Mouse (Mus musculus) embryonic facial prominence, embryonic 15.5 days (tissue): ENCODE results near the gene Tac2. TPM values are rescaled to one million over a fixed set of nuclear protein-coding genes. Genes with fewer than 3 reads are reported as not detected.
A peak's percentile ranks its signal among the peaks of the same experiment; 100 is the strongest.

Source experiments
- ATAC-seq: fragments of 200-750 bp; cut with Nextera tagmentation; 2 replicates; pipeline ENCODE4 v1.8.0; 2017; ENCODE audit warnings: low read depth, moderate TSS enrichment; ENCODE audit not compliant: insufficient number of reproducible peaks, low FRiP score, low TSS enrichment
- H3K27ac ChIP-seq: fragments of 300-500 bp; sonication (generic); replicated peaks from 2 replicates; pipeline ENCODE4 v1.5.1; 2015; ENCODE audit warnings: mild to moderate bottlenecking, inconsistent platforms
- H3K27me3 ChIP-seq: fragments of 300-500 bp; sonication (generic); 2 replicates; pipeline ENCODE4 v1.6.1; 2015; ENCODE audit warnings: inconsistent platforms
- H3K36me3 ChIP-seq: fragments of 300-500 bp; sonication (generic); 2 replicates; pipeline ENCODE4 v1.6.1; 2015; ENCODE audit warnings: mild to moderate bottlenecking, inconsistent platforms
- H3K4me1 ChIP-seq: fragments of 300-500 bp; sonication (generic); 2 replicates; pipeline ENCODE4 v1.6.1; 2015; ENCODE audit warnings: inconsistent platforms
- H3K4me2 ChIP-seq: fragments of 300-500 bp; sonication (generic); replicated peaks from 2 replicates; pipeline ENCODE4 v1.6.1; 2015; ENCODE audit warnings: mild to moderate bottlenecking, inconsistent platforms
- H3K4me3 ChIP-seq: fragments of 300-500 bp; sonication (generic); replicated peaks from 2 replicates; pipeline ENCODE4 v1.5.1; 2015; ENCODE audit warnings: mild to moderate bottlenecking, inconsistent platforms
- H3K9ac ChIP-seq: fragments of 300-500 bp; sonication (generic); 2 replicates; pipeline ENCODE4 v1.6.1; 2015; ENCODE audit warnings: inconsistent platforms
- H3K9me3 ChIP-seq: fragments of 300-500 bp; sonication (generic); replicated peaks from 2 replicates; pipeline ENCODE4 v1.6.1; 2016; ENCODE audit warnings: inconsistent platforms
- WGBS: fragments of 180-500 bp; shearing (Covaris S2); methylation state at CpG from one replicate; pipeline ENCODE4 v1.1.7; 2015; 5-methylcytosine and 5-hydroxymethylcytosine counted together
- polyA plus RNA-seq: library from polyadenylated mRNA; unstranded; fragments of >200 nt; fragmentation: Nextera tagmentation; extraction: Ambion mirVana; gene quantifications from 2 replicates; pipeline ENCODE4 v1.2.1, GENCODE M21; 2015

Tac2 gene
- polyA plus RNA-seq, 1 experiment from 2014 or later: 0.25 TPM

DNA sequence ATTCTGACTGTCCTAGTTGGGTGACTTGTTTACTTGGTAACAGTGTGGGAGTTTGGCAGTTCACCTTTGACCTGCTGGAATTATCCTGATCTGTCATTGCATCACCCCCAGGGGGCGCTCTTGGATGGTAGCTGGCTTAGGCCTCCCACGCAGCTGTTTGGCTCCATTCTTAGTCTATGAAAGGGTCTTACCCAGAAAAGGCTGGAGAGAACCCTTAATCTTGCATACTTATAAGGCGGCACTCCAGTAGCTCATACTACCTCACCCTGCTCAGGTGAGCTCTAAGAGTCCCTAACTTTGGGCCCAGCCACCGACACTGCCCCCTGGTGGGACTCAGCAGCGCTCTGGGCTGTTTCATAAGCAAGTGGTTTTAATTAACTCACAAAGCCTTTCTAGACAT, 20.4 kb downstream of the Tac2 start:
- 56% methylated on average over 5 of the region's 5 CpGs for WGBS

DNA sequence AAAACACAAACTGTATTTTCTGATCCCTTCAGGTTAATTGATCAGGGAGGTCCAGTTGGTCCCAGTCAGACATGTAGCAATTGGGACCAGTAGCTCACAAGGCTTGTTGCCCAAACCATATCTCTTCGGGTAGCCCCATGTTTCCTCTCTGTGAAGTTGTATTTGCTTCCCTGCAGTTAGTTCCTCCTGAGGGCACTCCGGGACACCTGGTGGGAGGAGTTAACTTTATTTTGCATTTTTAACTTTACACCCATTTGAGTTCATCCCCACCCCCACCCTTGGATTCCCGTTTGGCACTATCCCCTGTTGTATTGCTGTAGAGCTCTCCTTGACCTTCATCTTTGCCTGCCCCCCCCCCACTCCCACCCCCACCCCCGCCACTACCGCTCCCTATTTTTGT, 21.6 kb downstream of the Tac2 start:
- Histone ChIP-seq H3K4me3 (no peak overlapping the region), H3K9me3 (no peaks in the 10 kb centered on the region), H3K27me3 (no peaks in the 10 kb centered on the region), H3K27ac (no peak overlapping the region), H3K4me2 (no peak overlapping the region), H3K9ac (no peak overlapping the region), H3K4me1 (peaks cover 17% of the 10 kb centered on the region), H3K36me3 (peaks cover 60% of the 10 kb centered on the region)
- ATAC-seq: no peak
- WGBS: 68% methylated on average over 5 of the region's 5 CpGs

More for the DNA sequence above, 20.4 kb downstream of the Tac2 start:
- H3K36me3 ChIP-seq: peaks cover 60% of the 10 kb centered on the region
- no peaks in the 10 kb centered on the region for H3K27me3 ChIP-seq
- H3K4me1 ChIP-seq: peaks cover 25% of the 10 kb centered on the region
- ATAC-seq: no peak
- H3K9ac ChIP-seq: no peak overlapping the region
- no peaks in the 10 kb centered on the region for H3K9me3 ChIP-seq
- no peak overlapping the region for H3K27ac ChIP-seq
- H3K4me2 ChIP-seq: no peak overlapping the region
- no peak overlapping the region for H3K4me3 ChIP-seq

DNA sequence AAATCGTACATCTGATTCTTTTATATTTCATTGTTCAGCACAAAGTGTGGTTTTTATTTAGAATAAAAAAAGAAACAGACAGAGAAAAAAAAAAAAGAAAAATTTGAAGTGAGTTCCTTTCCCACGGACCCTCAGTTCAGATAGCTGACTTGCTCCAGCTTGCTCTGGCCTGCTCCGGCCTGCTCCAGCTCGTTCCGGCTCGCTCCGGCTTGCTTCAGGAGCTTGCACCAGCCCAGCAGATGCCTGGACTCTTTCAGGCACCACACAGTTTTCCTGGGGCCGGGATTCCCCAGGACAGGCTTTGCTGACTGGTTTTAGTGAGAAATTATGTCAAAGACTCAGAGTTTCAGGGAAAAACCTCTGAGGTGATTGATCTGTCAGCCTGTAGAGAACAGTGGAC, 23.0 kb downstream of the Tac2 start:
- no peak for ATAC-seq
- Histone ChIP-seq H3K4me3 (no peak overlapping the region), H3K9ac (no peak overlapping the region), H3K4me2 (no peak overlapping the region), H3K27me3 (no peaks in the 10 kb centered on the region), H3K4me1 (peaks cover 14% of the 10 kb centered on the region), H3K9me3 (no peaks in the 10 kb centered on the region), H3K27ac (no peak overlapping the region), H3K36me3 (peaks cover 50% of the 10 kb centered on the region)
- 71% methylated on average over 8 of the region's 8 CpGs for WGBS

DNA sequence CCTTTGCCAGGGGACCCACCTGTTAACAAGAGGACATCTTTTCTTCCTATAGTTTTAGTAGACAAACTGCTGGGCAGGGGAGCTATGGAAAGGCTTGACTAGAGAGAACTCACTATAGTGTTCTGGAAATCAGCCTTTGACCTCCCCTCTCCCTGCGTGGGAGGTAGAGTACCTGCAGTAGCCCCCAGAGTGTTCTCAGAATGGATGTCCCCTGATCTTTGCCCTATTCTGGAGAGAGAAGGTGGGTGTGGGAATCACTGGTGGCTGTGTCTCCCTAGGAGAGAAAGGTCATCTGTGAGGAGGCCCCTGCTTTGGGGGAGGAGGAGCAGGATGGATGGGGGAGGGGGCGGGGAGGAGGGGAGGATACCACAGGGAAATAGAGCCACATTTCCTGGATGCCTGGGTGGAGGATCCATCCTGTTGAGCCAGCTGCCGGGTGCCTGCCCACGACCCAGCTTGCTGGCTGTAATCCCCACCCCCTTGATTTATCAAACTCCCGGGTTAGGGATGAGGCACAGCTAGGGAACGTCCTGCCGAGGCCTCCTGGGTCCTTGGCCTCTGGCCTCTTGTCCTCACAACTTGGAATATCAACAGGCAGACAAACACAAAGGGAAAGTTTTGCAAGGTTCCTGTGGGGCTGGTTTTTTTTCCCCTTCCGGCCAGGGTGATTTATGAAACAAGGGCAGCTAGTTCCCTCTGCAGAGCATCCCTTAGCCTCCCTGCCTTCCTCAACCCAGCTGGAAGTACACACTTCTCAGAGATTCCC, 24.8 kb downstream of the Tac2 start:
- H3K36me3 ChIP-seq: peaks cover 33% of the 10 kb centered on the region
- H3K4me2 ChIP-seq: 0 out of 2 replicates have a peak overlapping the region, but pooled peaks have one; percentile 26
- no peak overlapping the region for H3K9ac ChIP-seq
- H3K4me3 ChIP-seq: no peak overlapping the region
- WGBS: 18% methylated on average over 7 of the region's 8 CpGs
- no peaks in the 10 kb centered on the region for H3K27me3 ChIP-seq
- no peaks in the 10 kb centered on the region for H3K9me3 ChIP-seq
- no peak for ATAC-seq
- peaks cover 14% of the 10 kb centered on the region for H3K4me1 ChIP-seq
- H3K27ac ChIP-seq: no peak overlapping the region

DNA sequence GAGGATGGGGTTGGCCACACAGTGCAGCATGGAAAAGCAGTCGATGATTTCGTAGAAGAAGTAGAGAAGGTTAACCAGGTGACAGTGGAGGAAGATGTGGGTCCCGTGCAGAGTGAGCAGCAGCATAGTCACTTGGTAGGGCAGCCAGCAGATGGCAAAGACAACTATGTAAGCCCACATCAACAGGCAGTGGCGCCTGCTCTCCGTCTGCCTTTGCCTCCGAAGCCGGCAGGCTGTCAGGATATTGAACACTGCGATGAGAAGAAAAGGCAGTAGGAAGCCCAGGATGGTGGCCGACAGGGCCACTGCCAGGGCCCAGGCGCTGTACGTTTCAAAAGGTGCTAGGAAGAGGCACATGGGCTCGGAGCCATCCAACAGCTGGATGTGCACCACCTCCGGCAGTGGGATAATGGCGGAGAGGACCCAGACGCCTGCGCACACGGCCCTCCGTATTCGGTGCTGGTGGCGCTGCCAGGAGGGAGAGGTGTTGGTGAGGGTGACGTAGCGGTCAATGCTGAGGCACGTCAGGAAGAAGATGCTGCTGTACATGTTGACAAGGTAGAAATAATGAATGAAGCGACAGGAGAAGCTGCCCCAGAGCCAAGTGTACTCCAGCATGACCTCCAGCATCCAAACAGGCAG, 26.0 kb downstream of the Tac2 start:
- Histone ChIP-seq H3K36me3 (peaks cover 22% of the 10 kb centered on the region), H3K27ac (no peak overlapping the region), H3K9ac (no peak overlapping the region), H3K4me2 (peak overlapping the region; percentile 26), H3K27me3 (no peaks in the 10 kb centered on the region), H3K4me1 (peaks cover 9% of the 10 kb centered on the region), H3K4me3 (peak overlapping the region; percentile 7; the same call in 1 of the 2 replicates), H3K9me3 (no peaks in the 10 kb centered on the region)
- WGBS: 56% methylated on average over 24 of the region's 24 CpGs
- ATAC-seq: no peak

DNA sequence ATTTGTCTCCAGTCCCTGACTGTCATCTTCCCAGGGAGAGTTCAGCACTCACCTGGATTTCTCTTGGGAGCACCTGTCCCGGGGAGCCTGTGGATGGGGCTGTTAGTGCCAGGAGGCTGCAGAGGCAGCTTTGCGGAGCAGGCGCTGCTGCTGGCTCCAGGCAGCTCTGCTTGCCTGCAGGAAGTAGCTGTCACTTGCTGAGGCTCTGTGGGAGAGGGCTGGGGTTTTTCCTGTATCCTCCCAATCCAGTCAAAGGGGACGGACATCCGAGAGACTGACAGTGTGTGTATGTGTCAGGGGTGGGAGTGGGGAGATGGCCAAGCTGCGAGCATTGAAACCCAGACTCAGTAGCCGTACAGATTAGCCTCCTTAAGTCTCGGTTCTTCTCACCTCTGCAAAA, 27.3 kb downstream of the Tac2 start, which contains the start of gene Gpr182:
TSS of gene Gpr182 (minus strand) at position 185 of the 400 bp plus-strand sequence.
- Histone ChIP-seq H3K4me1 (peaks cover 9% of the 10 kb centered on the region), H3K9ac (no peak within 1 kb of the TSS), H3K4me3 (no peak within 1 kb of the TSS), H3K4me2 (no peak within 1 kb of the TSS), H3K9me3 (no peaks in the 10 kb centered on the region), H3K36me3 (peaks cover 13% of the 10 kb centered on the region), H3K27ac (no peak within 1 kb of the TSS), H3K27me3 (no peaks in the 10 kb centered on the region)
- WGBS: 50% methylated on average over 8 of the region's 8 CpGs
- no peak for ATAC-seq

DNA sequence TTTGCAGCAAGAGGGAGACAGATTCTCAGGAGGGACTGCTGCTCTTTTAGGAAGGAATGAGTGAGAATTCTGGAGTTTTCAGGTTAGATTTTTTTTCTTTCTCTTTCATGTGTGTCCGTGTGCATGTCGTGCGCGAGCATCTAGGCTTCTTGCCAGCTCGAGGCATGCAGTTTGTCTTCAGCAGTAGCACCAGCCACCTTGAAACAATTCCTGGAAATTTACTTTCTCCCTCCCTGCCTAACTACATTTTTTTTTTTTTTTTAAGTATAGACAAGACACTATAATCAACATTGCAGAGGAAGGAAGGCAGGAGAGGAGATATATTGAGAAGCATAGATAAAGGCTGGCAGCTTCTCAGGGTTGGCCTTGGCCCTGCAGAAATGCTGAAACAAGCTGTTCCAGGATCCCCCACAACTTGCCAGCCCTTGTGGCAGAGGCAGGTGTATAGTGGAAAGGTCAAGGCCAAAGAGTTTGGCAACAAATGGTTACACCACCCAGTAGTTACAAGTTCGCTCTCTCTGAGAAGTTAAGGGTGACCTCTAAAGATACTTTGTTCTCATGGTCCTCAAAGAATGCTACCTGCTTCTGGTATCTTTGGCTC, 30.4 kb downstream of the Tac2 start:
- no peaks in the 10 kb centered on the region for H3K27me3 ChIP-seq
- H3K27ac ChIP-seq: no peak overlapping the region
- no peaks in the 10 kb centered on the region for H3K36me3 ChIP-seq
- no peaks in the 10 kb centered on the region for H3K4me1 ChIP-seq
- H3K4me3 ChIP-seq: no peak overlapping the region
- no peak for ATAC-seq
- H3K4me2 ChIP-seq: no peak overlapping the region
- no peaks in the 10 kb centered on the region for H3K9me3 ChIP-seq
- H3K9ac ChIP-seq: no peak overlapping the region
- 41% methylated on average over 6 of the region's 6 CpGs for WGBS

DNA sequence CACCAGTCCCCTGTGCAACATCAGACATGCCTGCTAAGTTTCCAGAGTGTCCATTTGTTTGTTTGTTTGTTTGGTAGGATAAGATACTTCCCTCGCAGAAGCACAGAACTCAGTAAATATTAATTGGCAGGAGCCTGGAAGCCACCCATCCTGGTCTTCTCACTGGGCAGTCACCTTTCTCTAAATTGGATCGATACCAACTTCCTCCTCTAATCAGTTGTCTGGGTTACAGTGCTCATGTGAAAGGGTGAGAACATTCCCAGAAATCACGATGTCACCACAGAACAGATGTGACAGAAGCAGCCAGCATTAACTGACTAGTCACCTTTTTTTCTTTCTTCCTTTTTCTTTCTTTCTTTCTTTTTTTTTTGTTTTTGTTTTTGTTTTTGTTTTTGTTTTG, 31.0 kb downstream of the Tac2 start:
- 72% methylated on average over 3 of the region's 3 CpGs for whole genome bisulfite sequencing
- Histone ChIP-seq H3K9ac (no peak overlapping the region), H3K4me2 (no peak overlapping the region), H3K4me3 (no peak overlapping the region), H3K27ac (no peak overlapping the region), H3K27me3 (no peaks in the 10 kb centered on the region), H3K9me3 (no peaks in the 10 kb centered on the region), H3K36me3 (no peaks in the 10 kb centered on the region), H3K4me1 (no peaks in the 10 kb centered on the region)
- ATAC-seq: no peak

DNA sequence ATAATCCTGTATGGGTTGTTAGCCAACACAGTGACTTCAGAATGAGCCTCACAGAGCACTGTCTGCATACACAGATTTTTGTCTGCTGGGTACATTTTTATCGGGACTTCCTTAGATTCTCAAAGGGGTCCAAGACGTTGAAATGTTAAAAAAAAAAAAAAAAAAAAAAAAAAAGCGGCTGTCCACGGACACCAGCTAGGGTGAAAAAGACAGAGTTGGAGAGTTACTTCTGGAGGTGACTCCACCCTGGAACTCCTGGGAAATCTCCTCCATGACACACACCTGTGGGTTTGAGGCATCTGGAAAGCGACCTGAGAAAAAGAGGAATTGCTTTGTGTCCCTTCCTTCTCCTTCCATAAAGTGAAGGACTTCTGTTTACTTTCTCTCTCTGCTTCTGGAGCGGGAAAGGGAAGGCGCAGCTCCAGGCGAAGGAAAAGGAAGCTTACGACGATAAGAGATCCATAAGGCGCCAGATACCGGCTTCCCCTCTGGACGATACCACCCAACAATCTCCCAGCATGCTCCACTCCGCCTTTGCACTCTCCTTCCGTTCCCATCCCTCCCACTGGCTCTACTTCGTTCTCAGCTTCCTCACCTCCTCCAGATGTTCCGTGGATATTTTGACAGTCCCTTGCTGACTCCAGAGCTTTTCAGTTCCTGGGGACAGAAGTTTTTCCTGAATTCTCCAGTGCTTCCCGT, 31.6 kb downstream of the Tac2 start:
- no peaks in the 10 kb centered on the region for H3K4me1 ChIP-seq
- 41% methylated on average over 18 of the region's 18 CpGs for WGBS
- peak overlapping the region; percentile 11; the same call in 1 of the 2 replicates for H3K4me3 ChIP-seq
- H3K27me3 ChIP-seq: no peaks in the 10 kb centered on the region
- no peak overlapping the region for H3K9ac ChIP-seq
- H3K27ac ChIP-seq: no peak overlapping the region
- ATAC-seq: no peak
- no peaks in the 10 kb centered on the region for H3K9me3 ChIP-seq
- no peaks in the 10 kb centered on the region for H3K36me3 ChIP-seq
- H3K4me2 ChIP-seq: peak overlapping the region; percentile 35

DNA sequence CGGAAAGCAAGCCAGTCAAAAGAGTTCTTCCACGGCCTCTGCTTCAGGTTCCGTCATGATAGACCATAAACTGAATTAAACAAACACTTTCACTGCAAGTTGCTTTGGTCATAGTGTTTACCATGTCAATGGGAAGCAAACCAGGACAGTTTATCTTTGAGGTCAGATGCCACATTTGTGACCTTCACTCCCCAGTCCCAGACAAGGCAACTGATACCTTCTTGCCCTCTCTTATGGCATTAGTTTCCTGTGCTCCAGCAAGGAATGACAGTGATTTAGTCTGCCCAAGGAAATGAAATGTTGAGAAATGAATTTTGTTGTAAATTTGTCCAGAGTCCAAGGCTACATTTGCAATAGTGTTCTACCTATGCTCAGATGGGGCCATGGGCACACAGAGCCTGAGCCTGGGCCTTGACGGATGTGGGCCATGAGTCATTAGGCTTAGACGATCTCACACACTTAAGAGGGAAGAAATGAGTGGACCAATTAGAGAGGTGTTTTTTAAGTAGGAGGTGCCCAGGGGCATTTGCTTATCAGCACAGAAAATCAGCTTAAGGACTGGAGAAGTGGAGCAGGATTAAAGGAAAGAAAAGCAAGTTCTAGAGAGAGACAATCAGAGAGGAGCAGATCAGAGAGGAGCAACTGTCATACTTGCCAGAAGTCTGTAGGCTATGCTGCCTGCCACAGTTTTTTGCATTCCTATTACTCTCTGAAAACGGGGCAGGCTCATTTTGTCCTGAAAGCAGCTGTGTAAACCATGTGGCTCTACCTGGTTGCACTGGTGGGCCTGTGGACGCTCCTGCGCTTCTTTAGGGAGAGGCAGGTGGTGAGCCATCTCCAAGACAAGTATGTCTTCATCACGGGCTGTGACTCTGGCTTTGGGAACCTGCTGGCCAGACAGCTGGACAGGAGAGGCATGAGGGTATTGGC, 35.2 kb downstream of the Tac2 start, which contains the start of the genes Rdh1 and Rdh16f1:
TSS of gene Rdh1 (plus strand) at position 541 of the 930 bp plus-strand sequence.
TSS of gene Rdh16f1 (plus strand) at position 607 of the 930 bp plus-strand sequence.
- WGBS: 65% methylated on average over 9 of the region's 9 CpGs
- H3K9me3 ChIP-seq: no peaks in the 10 kb centered on the region
- H3K4me1 ChIP-seq: no peaks in the 10 kb centered on the region
- H3K9ac ChIP-seq: no peak within 1 kb of the TSS
- no peak within 1 kb of the TSS for H3K4me3 ChIP-seq
- H3K27me3 ChIP-seq: no peaks in the 10 kb centered on the region
- no peak for ATAC-seq
- H3K27ac ChIP-seq: no peak within 1 kb of the TSS
- H3K36me3 ChIP-seq: no peaks in the 10 kb centered on the region
- no peak within 1 kb of the TSS for H3K4me2 ChIP-seq
